Mouse (Mus musculus) right cerebral cortex, postnatal 4 days (tissue): ENCODE measurements around the gene Glra4.

Experiments used
- DNase-seq: peaks from one replicate; pipeline ENCODE4 v3.0.0-alpha.2; 2022

Glra4 gene

GRCm38 (mm10) chrX:136780041-136780440 lies at the start of gene Glra4:
Glra4 (minus strand) TSS chrX:136780141.
- no peak for DNase-seq

DNA sequence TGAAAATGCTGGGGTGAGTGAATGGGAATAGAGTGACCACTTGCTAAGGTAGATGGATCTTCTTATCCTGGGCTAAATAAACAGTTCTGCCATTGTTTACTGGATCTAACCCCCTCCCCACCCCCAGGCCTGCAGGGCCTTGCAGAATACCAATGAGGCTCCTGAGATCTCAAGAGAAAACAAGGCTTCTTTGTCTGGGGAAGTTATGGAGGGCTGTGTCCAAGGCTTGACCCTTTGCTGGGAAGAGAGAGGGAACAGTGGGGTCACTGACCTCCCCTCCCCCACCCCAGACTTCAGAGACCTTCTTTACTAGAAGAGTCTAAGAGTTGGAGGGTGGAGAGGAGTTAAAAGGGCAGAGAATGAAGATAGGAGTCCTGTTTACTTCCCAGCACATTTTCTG lies 48.7 kb upstream of the Glra4 start:
- no peak for DNase-seq

- DNase-seq = no peak
These were observed 45.1 kb upstream of the Glra4 start for GRCm38 (mm10) chrX:136825016-136825415.

- DNase-seq = no peak
These were observed 42.4 kb upstream of the Glra4 start, which contains the start of gene Plp1 for GRCm38 (mm10) chrX:136822371-136822770. Plp1 (plus strand) TSS chrX:136822671.

GRCm38 (mm10) chrX:136820250-136820649 lies 40.3 kb upstream of the Glra4 start:
- peak; percentile 78 for DNase-seq

DNA sequence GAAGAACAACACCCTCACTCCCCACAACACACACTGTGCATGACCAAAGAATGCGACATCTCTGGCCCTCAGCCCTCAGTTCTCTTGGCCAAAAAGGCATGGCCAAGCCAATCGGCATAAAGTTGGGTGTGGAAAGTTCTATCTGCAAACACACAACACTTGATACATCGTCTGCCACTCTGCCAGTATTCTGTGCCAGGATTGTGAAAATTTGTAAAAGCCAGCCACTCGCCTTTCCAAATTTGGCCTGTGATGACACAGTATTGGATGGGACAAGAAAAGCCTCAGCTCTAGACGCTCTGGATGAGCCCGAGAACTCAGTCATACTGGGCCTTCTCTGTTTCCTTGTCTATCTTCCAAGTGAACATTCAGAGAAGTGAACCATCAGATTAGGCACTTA lies 39.8 kb upstream of the Glra4 start:
- no peak for DNase-seq

DNA sequence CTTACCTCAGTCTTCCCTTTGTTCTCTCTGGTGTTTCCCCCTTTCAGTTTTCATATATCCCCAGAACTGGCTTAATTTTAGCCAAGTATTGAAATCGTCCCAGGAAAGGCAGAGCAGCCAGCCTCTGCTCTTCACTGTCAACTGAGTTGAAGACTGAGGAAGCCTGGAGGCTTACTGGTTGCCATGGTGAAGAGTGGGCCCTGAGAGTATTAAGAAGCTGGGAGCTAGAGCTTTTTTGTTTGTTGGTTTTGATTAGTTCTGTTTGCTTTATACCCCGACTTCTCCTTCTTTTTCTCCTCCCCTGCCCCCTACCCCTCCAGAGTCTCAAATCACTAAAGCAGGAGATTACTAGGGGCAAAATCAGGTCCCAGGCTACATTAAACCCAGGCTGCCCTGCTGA lies 17.3 kb upstream of the Glra4 start:
- no peak for DNase-seq

- no peak for DNase-seq
These were observed 9.5 kb upstream of the Glra4 start for GRCm38 (mm10) chrX:136789446-136789845.

GRCm38 (mm10) chrX:136779262-136779661 lies 679 bp downstream of the Glra4 start:
- no peak for DNase-seq

- DNase-seq = no peak
These were observed 1.9 kb downstream of the Glra4 start for GRCm38 (mm10) chrX:136778046-136778445.

GRCm38 (mm10) chrX:136773035-136773434 lies 6.9 kb downstream of the Glra4 start:
- no peak for DNase-seq

DNA sequence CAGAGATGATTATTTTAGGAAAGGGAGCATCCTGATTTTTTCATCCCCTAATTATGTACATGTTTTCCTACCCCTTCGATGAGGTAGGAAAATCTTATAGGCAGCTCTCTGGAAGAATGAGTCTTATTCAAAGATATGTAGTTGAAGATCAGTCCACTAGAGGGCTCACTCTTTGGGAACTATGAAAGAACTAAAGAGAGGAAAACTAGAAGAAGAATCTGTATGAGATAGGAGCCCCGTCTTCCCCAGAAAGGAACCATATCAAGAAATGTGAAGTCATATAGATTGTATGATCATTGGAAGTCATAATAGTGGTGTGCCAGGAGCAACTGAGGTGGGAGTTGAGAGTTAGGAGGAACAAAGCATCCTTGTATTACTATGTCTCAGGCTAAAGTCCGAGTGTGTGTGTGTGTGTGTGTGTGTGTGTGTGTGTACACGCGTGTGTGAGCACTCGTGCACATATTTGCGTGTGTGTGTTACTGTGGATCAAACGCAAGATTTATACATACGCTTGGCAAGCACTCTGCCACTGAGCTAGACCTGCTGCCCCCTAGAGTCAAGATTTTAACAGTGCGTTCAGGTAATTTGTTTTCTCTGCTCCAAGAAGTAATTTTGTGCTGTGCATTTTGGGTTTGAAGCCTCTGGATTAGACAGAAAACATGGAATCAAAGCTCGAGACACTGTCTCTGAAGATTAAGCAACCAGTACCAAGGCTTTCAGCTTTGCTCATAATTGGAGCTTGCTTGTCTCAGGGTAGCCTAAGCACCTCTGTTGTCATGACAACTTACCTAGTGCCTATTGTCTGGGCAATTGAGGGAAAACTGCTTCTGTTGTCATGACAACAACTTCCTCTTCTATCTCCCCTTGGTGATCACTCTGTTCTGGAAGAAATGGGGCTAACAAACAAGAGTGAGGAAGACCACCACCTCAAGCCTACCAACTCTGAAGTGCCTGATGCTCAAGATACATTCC lies 18.6 kb downstream of the Glra4 start:
- peak; percentile 5 for DNase-seq

- no peak for DNase-seq
These were observed 24.5 kb downstream of the Glra4 start for GRCm38 (mm10) chrX:136755464-136755863.

GRCm38 (mm10) chrX:136749329-136749728 lies 30.6 kb downstream of the Glra4 start:
- no peak for DNase-seq

DNA sequence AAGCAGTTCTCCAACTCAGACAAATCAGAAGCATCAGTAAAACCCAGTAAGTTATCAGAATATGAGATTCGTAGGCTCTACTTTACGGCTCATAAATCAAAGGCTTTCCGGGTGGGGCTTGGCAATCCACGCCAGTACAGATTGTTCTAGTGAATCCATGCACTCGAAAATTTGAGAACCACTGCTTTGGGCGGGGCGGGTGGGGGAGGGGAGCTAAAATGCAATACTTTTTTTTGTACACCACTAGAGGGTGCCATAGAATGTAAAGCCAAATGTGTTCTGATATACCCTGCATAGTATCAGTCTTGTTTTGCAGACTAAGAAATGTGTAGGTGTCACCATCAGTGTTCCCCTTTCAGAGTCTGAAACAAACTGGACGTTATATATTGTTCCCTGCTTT lies 35.3 kb downstream of the Glra4 start:
- DNase-seq = no peak

- DNase-seq = no peak
These were observed 36.5 kb downstream of the Glra4 start, which contains the start of gene Morf4l2 for GRCm38 (mm10) chrX:136743459-136743858. Morf4l2 (minus strand) TSS chrX:136743690.

GRCm38 (mm10) chrX:136742661-136743103 lies 37.3 kb downstream of the Glra4 start:
- DNase-seq = peak; percentile 28

DNA sequence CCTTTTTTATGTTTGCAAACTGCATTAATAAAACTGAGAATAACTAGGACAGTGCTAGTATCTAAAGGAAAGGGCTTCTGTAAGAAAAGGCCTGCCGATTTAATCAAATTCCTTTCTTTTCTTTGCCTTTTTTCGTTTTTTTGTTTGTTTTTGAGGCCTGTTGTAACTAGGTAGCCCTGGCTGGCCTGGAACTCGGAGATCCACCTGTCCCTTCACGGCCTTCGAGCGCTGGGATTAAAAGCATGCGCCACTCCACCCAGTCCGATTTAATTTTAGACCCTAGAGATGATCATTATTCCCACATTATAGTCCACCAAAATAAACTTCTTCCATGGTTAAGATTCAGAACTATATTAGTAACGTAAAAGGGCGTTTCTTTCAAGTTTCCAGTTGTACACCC lies 37.7 kb downstream of the Glra4 start:
- DNase-seq = peak; percentile 5

GRCm38 (mm10) chrX:136741651-136742201 lies 38.2 kb downstream of the Glra4 start:
- peak; percentile 79 for DNase-seq

- DNase-seq = peak; percentile 79
These were observed 38.9 kb downstream of the Glra4 start for GRCm38 (mm10) chrX:136740791-136741650.

DNA sequence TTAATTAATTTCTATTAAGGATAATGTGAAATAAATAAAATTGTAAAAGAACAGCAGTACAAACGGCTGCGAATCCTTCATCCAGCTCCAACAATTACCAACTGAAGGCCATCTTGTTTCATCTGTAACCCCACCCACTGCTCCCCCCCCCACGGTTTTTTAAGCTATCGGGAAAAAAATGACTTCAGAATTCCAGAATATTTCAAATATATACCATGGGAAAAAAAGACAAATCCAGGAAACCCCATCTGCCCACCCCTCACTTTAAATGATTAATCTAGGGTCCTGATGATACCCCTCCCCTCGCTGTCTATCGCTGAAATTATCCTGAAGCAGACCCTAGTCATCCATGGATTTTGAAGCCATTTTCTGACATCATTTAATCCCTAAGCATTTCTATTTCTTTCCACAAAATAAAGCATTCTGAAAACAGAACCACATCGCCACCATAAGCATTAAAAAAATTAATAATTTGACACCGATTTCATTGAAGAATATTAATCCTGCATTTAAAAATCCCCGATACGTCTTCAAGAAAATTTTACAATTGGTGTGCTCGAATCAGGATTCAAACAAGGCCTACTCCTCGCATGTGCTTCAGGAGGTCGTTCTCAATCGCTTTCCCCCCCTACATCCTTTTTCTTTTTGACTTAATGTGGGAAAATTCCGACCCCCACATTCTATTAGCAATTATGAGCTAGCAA lies 39.7 kb downstream of the Glra4 start:
- DNase-seq = peak; percentile 6

DNA sequence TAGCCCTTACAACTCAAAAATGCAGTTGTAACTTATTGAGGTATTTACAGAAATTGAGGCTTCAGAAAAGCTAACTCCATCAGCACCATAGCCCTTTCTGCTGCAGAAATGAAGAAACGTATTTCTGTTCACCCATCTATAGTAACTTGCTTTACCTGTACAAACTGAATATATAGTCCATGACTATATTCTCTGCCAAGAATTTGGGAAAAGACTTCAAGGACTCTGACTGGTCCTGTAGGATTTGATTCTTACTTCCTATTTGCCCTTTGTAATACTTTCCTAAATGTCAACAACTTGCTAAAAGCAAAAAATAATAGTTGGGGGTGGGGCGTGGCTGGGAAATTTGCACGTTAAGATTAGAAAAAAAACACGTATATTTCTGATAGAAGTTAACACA lies 47.9 kb downstream of the Glra4 start:
- DNase-seq = no peak
